Mouse (Mus musculus) heart, embryonic 12.5 days (tissue): ENCODE data around the gene Ube2c. TPM values are rescaled to one million over a fixed set of nuclear protein-coding genes. Genes with fewer than 3 reads are reported as not detected.

ENCODE experiments used
- ATAC-seq: fragments of 200-750 bp; cut with Nextera tagmentation; 2 replicates; pipeline ENCODE4 v1.8.0; 2017; ENCODE audit warnings: moderate TSS enrichment, moderate library complexity; ENCODE audit not compliant: insufficient number of reproducible peaks, low FRiP score
- H3K27ac ChIP-seq: fragments of 300-500 bp; sonication (generic); 2 replicates; pipeline ENCODE4 v1.5.1; 2016; ENCODE audit warnings: mild to moderate bottlenecking, moderate library complexity; ENCODE audit not compliant: poor library complexity, severe bottlenecking
- H3K27me3 ChIP-seq: fragments of 300-500 bp; sonication (generic); replicated peaks from 2 replicates; pipeline ENCODE4 v1.6.1; 2016; ENCODE audit warnings: mild to moderate bottlenecking, moderate library complexity
- H3K36me3 ChIP-seq: fragments of 300-500 bp; sonication (generic); 2 replicates; pipeline ENCODE4 v1.6.1; 2016; ENCODE audit warnings: mild to moderate bottlenecking, moderate library complexity
- H3K4me1 ChIP-seq: fragments of 300-500 bp; sonication (generic); replicated peaks from 2 replicates; pipeline ENCODE4 v1.6.1; 2016; ENCODE audit warnings: mild to moderate bottlenecking
- H3K4me2 ChIP-seq: fragments of 300-500 bp; sonication (generic); 2 replicates; pipeline ENCODE4 v1.6.1; 2016; ENCODE audit warnings: mild to moderate bottlenecking, moderate library complexity
- H3K4me3 ChIP-seq: fragments of 300-500 bp; sonication (generic); 2 replicates; pipeline ENCODE4 v1.5.1; 2016; ENCODE audit warnings: mild to moderate bottlenecking
- H3K9ac ChIP-seq: fragments of 300-500 bp; sonication (generic); 2 replicates; pipeline ENCODE4 v1.6.1; 2016; ENCODE audit warnings: mild to moderate bottlenecking, moderate library complexity
- H3K9me3 ChIP-seq: fragments of 300-500 bp; sonication (generic); replicated peaks from 2 replicates; pipeline ENCODE4 v1.6.1; 2016; ENCODE audit warnings: mild to moderate bottlenecking, moderate library complexity
- WGBS: fragments of 180-500 bp; shearing (Covaris S2); methylation state at CpG from one replicate; pipeline ENCODE4 v1.1.7; 2016; 5-methylcytosine and 5-hydroxymethylcytosine counted together
- polyA plus RNA-seq: library from polyadenylated mRNA; unstranded; fragments of >200 nt; fragmentation: Nextera tagmentation; extraction: Ambion mirVana; gene quantifications from 2 replicates; pipeline ENCODE4 v1.2.1, GENCODE M21; 2016

The Ube2c gene
- 455 and 459 TPM in 2 replicates for polyA plus RNA-seq

DNA sequence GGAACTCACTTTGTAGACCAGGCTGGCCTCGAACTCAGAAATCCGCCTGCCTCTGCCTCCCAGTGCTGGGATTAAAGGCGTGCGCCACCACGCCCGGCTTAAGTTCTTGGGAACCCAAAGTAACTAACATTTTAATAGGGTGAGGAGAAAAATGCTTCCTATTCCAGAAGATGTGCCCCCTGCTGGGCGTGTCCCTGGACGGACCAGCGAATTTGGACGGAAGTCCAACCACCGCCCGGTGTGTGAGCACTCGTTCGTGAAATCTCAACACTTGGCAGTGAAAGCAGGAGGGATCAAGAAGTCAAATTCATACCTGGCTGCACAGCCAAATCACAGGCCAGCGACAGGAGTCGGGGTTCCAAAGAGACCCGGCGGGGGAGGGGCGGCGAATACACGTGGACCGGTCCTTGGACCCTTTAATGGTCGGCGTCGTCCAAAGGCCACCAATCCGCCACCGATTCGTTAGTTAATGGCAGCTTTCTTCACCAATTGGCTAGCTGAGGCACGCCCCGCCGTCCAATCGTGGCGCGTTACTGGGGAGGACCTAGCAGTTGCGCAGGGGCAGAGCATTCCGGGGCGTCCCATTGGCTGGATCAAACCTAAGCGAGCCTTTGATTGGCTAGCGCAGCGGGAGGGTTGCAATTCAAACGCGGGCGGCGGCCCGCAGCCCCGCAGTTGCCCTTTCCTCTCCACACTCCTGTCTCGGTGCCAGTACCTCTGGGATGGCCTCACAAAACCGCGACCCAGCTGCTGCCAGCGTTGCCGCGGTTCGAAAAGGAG lies at the start of gene Ube2c:
Ube2c (plus strand) TSS at position 641 of the 780 bp plus-strand sequence.
- WGBS = 2% methylated on average over 53 of the region's 53 CpGs

DNA sequence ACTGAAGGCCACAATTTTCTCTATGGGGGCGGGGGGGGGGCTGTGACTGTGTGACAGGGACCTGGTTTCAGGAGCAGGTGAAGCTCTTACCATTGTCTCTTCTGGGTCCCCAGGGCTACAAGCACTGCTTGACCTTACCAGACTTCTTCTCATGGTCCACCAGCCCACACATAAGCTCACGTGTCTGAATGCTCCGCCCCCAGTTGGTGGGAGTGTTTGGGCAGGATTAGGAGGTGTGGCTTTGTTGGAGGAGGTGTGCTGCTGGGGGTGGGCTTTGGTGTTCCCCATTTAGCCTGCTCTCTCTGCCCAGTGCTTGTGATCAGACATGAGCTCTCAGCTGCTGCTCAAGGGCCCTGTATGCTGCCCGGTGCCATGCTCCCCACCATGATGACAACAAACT lies 46.4 kb upstream of the Ube2c start:
- H3K4me3 ChIP-seq = no peak overlapping the region
- H3K36me3 ChIP-seq = no peaks in the 10 kb centered on the region
- H3K9ac ChIP-seq = no peak overlapping the region
- H3K27ac ChIP-seq = no peak overlapping the region
- H3K4me1 ChIP-seq = no peaks in the 10 kb centered on the region
- WGBS = 53% methylated on average over 4 of the region's 4 CpGs
- no peak for ATAC-seq
- peaks cover 7% of the 10 kb centered on the region; the same call in 1 of the 2 replicates for H3K27me3 ChIP-seq
- H3K9me3 ChIP-seq = no peaks in the 10 kb centered on the region
- H3K4me2 ChIP-seq = no peak overlapping the region

More for the DNA sequence above, at the start of gene Ube2c:
- peak within 1 kb of the TSS; percentile 61 for H3K27ac ChIP-seq
- H3K9me3 ChIP-seq = no peaks in the 10 kb centered on the region
- peak; percentile 99 for ATAC-seq
- H3K36me3 ChIP-seq = peaks cover 63% of the 10 kb centered on the region
- H3K4me1 ChIP-seq = peaks cover 35% of the 10 kb centered on the region
- peak within 1 kb of the TSS; percentile 95 for H3K4me2 ChIP-seq
- peak within 1 kb of the TSS; percentile 85 for H3K9ac ChIP-seq
- no peaks in the 10 kb centered on the region for H3K27me3 ChIP-seq
- peak within 1 kb of the TSS; percentile 88 for H3K4me3 ChIP-seq

DNA sequence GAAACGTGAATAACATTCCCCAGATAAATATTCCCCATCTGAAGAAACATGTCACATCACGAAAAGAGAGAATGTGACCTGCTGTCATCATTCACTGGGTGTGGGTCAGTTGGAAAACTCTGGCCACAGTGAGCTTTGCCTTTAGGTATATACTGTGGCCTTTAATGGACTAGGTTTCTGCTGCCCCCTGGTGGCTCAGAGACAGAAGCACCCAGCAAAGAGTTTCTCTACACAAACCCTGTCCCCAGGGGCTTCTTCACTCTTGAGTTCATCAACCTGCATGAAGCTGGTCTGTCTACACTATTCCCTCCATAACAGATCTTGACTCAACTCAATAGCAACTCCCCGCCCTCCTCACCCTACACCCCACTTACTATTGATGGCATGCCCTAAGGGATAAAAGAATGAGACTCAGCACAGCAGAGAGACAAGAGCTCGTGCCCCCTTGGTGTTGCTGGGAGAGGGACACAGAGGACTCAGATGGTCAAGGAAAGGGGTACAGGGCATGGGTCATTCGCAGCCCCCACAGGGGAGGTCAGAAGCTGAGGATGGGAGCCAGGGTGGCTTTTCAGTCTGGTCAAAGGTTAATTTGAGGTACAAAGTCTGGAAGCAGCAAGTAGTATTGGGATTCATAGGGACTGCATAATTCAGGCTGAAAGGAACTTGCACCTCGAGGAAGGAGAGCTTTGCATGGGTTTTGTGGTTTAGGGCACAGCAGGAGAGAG lies 43.6 kb upstream of the Ube2c start:
- peak; percentile 48; the same call in 1 of the 2 replicates for ATAC-seq
- Histone ChIP-seq H3K4me3 (no peak overlapping the region), H3K27me3 (peaks cover 7% of the 10 kb centered on the region; the same call in 1 of the 2 replicates), H3K9ac (no peak overlapping the region), H3K4me2 (no peak overlapping the region), H3K27ac (no peak overlapping the region), H3K36me3 (no peaks in the 10 kb centered on the region), H3K4me1 (no peaks in the 10 kb centered on the region), H3K9me3 (no peaks in the 10 kb centered on the region)
- WGBS = 25% methylated on average over 6 of the region's 6 CpGs

DNA sequence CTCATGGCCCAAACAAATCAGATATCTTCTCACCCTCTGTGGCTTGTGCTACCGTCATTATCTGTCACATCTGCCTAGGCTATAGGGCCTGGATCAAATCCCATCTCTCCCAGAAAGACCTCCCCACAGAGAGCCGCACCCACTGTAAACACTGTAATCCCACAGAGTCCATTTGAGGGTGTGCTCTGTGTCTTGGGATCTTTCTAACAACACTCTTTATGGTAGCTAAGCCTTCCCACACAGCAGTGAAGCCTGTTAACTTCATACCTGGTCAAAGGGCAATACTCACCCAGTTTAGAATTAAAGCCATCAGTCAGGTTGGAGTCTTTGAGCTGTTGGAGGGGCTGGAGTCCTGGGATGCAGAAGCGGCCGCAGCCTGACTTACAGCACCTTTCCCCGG lies 38.0 kb upstream of the Ube2c start:
- Histone ChIP-seq H3K27me3 (peaks cover 3% of the 10 kb centered on the region; the same call in 1 of the 2 replicates), H3K4me1 (no peaks in the 10 kb centered on the region), H3K9ac (no peak overlapping the region), H3K27ac (no peak overlapping the region), H3K9me3 (no peaks in the 10 kb centered on the region), H3K4me3 (no peak overlapping the region), H3K36me3 (no peaks in the 10 kb centered on the region), H3K4me2 (no peak overlapping the region)
- no peak for ATAC-seq
- WGBS = 66% methylated on average over 5 of the region's 5 CpGs

DNA sequence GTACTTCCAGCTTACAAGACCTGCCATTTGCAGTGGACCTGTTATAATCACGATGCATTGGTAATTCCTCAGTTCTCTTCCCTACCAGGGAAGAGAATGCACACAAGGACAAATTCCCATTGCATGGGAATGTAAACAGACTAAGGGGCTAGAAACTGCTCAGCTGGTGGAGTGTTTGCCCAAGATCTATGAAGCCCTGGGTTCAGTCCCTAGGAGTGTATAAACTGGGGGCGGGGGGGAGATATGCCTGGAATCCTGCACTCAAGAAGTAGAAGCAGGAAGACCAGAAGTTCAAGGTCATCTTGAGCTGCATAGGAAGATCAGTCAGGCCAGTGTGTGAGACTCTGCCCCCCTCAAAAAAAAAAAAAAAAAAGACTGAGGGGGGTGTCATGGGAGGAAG lies 36.4 kb upstream of the Ube2c start:
- Histone ChIP-seq H3K4me1 (no peaks in the 10 kb centered on the region), H3K27me3 (0 out of 2 replicates have a peak, but pooled peaks cover 1% of the 10 kb centered on the region), H3K9me3 (no peaks in the 10 kb centered on the region), H3K4me2 (no peak overlapping the region), H3K36me3 (no peaks in the 10 kb centered on the region), H3K9ac (no peak overlapping the region), H3K27ac (no peak overlapping the region), H3K4me3 (no peak overlapping the region)
- 77% methylated on average over 2 of the region's 2 CpGs for WGBS
- ATAC-seq = no peak

DNA sequence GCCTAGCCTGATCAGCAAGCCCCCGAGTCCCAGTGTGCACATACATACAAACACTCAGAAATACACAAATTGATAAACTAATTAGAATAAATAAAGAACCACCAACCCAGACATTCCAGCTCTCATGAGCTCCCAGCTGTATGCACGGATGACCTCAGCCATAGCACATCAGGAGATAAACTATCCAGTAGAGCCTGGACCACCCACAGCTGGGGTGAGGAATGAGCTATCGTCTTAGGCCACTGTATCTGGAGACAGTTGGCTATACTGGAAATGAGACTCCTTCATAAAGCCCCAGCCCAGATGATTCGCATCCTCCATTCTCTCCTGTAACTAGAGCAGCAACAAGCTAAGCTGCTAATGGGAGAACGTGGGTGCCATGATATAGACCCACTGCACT lies 34.9 kb upstream of the Ube2c start:
- Histone ChIP-seq H3K4me1 (no peaks in the 10 kb centered on the region), H3K27ac (no peak overlapping the region), H3K27me3 (0 out of 2 replicates have a peak, but pooled peaks cover 3% of the 10 kb centered on the region), H3K9ac (no peak overlapping the region), H3K36me3 (no peaks in the 10 kb centered on the region), H3K4me3 (no peak overlapping the region), H3K4me2 (no peak overlapping the region), H3K9me3 (no peaks in the 10 kb centered on the region)
- no peak for ATAC-seq
- WGBS = 59% methylated on average over 5 of the region's 5 CpGs

DNA sequence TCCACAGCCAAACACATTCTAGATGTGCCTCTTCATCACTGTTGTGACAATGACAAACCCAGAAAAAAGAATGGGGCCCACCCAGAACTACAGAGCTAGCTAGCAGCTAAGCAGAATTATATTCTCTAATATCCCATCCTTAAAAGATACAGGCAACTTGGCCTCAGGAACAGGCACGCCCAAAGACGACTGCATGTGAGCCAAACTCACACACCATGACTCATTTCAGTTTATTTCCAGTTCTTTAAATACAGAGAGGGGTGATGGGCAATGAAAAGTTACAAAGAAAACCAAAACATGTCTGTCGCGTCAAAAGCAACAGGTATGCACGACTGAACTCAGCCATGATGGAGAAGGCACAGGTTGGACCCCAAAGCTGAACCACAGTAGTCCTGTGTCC lies 34.3 kb upstream of the Ube2c start:
- no peak for ATAC-seq
- WGBS = 78% methylated on average over 5 of the region's 5 CpGs
- Histone ChIP-seq H3K27me3 (0 out of 2 replicates have a peak, but pooled peaks cover 3% of the 10 kb centered on the region), H3K36me3 (no peaks in the 10 kb centered on the region), H3K4me3 (no peak overlapping the region), H3K4me1 (no peaks in the 10 kb centered on the region), H3K9me3 (no peaks in the 10 kb centered on the region), H3K4me2 (no peak overlapping the region), H3K9ac (no peak overlapping the region), H3K27ac (no peak overlapping the region)

DNA sequence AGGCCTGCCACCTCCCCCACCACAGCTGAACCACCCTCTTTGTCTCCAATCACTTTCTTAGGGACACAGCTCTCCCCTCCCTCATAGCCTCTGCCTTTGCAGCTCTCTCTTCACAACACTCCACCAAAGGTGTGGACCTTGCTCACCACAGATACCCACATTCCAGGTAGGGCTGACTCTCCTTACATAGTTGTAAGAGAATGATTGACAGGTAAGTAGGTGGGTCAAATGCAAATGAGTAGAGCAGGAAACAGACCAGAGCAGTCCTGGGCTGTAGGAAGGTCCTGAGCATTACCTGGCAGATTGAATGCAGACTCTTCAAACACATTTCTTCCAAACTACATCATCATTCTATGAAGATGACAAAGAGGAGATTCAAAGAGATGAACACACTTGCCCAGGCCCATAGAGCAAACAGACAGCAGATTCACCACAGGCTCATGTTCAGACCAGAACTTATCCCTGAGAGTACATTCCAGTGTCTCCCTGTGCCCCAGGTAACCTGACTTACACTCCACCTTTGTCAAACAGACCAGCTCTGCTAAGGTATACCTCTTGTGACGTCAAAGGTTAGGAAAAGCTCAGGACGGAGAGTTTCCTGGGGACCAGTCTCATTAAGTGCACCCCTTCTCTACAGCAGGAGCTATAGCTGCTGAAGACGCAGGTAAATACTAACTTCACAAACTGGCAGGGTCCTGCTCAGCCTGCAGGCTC lies 32.2 kb upstream of the Ube2c start:
- H3K27ac ChIP-seq = no peak overlapping the region
- ATAC-seq = no peak
- no peak overlapping the region for H3K4me2 ChIP-seq
- no peaks in the 10 kb centered on the region for H3K9me3 ChIP-seq
- H3K27me3 ChIP-seq = 0 out of 2 replicates have a peak, but pooled peaks cover 3% of the 10 kb centered on the region
- WGBS = 63% methylated on average over 3 of the region's 3 CpGs
- no peaks in the 10 kb centered on the region for H3K4me1 ChIP-seq
- no peak overlapping the region for H3K4me3 ChIP-seq
- H3K9ac ChIP-seq = no peak overlapping the region
- no peaks in the 10 kb centered on the region for H3K36me3 ChIP-seq

DNA sequence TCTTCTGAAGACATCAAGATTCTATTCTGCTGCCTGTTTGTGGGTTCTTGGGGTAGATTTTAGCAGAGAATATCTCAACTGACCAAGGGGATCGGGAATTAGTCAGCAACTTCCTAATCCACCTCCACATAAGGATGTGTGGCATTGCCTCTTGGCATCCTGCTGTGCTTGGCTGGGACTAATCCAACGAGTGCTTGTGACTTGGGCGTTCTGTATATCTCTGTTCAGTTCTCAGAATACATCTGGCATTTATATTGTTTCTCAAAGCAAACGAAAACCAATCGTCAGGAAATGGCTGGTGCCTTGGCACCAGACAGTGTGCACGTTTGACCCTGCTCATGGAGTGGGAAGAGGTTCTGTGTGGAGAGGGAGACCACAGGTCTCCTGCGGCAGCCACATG lies 29.8 kb upstream of the Ube2c start:
- Histone ChIP-seq H3K27me3 (0 out of 2 replicates have a peak, but pooled peaks cover 3% of the 10 kb centered on the region), H3K9me3 (no peaks in the 10 kb centered on the region), H3K4me3 (no peak overlapping the region), H3K36me3 (no peaks in the 10 kb centered on the region), H3K9ac (no peak overlapping the region), H3K4me1 (peaks cover under 1% of the 10 kb centered on the region; the same call in 1 of the 2 replicates), H3K4me2 (no peak overlapping the region), H3K27ac (no peak overlapping the region)
- ATAC-seq = no peak
- 54% methylated on average over 7 of the region's 7 CpGs for WGBS

DNA sequence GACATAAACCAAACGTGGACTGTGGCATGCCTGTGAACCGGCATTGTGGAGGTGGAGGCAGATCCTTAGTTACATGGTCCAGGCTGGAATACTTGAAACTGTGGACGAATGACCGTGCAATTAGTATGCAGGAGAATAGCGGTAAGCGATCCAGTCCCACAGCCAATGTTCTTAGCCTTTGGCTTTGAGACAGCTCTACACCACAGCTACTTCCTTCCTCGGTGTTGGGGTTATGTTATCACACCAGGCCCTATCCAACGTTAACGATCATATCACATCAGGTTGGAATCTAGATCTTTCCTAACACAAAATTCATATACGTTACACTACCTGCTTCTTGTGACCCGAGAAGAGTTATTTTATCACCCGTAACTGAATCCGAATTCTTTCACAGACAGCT lies 24.7 kb upstream of the Ube2c start:
- WGBS = 64% methylated on average over 13 of the region's 13 CpGs

More for the DNA sequence above, 24.7 kb upstream of the Ube2c start:
- H3K27ac ChIP-seq = no peak overlapping the region
- peaks cover 27% of the 10 kb centered on the region for H3K4me1 ChIP-seq
- no peak for ATAC-seq
- peak overlapping the region; percentile 93 for H3K4me2 ChIP-seq
- H3K36me3 ChIP-seq = peaks cover 24% of the 10 kb centered on the region
- no peaks in the 10 kb centered on the region for H3K9me3 ChIP-seq
- no peaks in the 10 kb centered on the region for H3K27me3 ChIP-seq
- peak overlapping the region; percentile 97 for H3K4me3 ChIP-seq
- peak overlapping the region; percentile 98 for H3K9ac ChIP-seq
